Mouse (Mus musculus) 416B (cell line): Measurements from ENCODE around the gene Itgb7.

Experiments
- DNase-seq: peaks from one replicate; pipeline ENCODE4 v3.0.0; 2011; ENCODE audit warnings: low read depth

Gene Itgb7

DNA sequence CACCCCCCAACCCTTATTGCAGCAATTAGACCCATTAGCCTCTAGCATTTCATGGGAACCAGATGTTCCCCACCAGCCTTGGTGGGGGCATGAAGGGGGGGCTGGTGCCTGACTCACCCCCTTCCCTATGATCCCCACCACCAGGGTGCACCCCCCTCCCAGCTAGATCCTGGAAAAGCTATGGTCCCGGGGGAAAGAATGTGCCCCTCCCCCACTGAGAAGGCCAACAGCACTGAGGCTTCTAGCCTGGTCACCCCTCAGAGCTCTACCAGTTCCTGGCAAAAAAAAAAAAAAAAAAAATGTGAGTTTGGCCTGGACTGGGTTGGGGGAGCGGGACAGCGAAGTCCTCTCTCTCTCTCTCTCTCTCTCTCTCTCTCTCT is 17.1 kb upstream of the Itgb7 start:
- DNase-seq = no peak

DNA sequence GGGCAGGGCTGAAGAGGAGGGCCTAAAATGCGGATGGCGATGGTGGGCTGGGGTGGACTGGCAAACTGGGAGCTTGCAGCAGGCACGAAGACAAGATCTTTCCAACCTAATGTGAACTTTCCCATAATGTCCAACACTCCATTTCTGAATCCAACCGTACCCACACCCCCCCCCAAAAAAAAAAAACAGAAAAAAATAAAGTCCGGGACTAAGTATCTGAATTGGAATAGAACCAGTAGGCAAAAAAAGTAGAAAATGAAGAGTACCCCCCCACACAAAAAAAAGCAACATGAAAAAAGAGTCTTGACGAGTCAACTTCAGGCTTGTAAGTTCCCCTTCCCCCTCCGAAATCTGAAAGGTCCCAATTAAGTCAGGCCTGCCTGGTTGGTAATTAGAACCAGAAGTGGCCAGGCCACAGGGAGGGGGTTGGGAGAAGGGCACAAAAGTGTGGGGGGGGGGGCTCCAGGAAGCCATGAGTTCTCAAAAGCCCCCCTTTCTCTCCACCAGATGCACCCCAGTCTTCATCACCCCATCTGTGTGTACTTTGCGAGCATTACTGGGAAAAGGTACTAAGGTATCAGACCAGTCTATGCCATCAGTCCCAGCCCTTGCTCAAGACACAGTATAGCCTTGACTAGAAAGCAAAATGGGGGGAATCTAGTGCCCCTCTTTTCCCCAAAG is 16.5 kb upstream of the Itgb7 start:
- DNase-seq = peak; percentile 29

DNA sequence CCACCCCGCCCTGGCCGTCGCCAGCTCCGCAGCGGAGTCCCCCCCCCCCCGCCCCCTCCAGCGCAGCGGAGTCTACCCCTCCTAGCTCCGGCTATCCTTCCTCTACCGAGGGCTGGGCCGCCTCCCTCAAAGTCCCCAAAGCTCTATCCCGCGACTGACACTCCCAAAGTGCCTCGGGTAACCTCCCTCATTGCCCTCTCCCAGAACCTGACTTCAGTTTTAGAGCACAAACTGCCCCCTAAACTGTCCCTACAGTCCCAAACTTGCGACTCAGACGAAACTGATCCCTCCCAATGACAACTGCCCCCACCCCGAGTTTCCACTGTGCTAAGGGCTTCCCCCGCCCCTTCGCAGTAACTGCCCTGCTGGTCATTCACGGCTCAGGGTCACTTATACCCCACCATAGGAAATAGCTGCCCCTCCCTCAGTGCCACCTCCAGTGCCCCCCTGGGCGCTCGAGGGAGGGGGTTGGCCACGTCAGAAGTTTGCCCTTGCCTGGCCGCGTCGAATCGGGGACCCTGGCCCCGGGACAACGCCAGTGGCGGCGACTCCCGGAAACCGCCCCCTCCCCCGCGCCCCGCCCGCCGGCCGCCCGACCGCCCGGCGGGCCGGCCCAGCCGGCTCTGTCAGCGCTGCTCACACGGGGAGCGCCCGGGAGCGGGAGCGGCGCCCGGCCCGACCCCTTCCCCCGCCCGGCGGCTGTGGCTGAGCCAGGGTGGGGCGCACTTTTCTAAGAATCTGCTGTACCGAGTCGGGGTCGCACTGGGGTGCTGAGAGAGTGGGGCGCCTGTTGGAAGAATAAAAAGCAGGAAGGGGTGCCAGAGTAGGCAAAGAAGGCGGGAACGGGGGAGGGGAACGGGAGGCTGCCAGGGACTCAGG is 15.7 kb upstream of the Itgb7 start:
- peak; percentile 89 for DNase-seq

DNA sequence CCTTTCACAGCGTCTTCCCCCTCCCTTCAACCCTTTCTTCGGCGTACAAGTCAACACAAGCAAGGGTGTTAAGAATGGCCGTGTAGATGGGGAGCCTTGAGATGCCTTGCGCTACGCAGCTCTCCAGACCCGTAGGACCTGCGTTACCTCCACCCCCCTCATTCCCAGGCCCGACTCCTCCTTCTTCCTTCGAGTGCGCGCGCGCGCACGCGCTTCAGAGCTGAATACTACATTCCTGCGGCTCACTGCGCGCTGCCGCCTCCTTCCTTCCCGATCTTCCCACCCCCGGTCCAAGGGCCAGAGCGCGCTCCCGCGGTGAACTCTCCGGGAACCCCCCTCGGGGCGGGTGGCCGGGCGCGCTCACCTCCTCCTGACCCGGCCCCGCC is 15.1 kb upstream of the Itgb7 start:
- DNase-seq = peak; percentile 96

DNA sequence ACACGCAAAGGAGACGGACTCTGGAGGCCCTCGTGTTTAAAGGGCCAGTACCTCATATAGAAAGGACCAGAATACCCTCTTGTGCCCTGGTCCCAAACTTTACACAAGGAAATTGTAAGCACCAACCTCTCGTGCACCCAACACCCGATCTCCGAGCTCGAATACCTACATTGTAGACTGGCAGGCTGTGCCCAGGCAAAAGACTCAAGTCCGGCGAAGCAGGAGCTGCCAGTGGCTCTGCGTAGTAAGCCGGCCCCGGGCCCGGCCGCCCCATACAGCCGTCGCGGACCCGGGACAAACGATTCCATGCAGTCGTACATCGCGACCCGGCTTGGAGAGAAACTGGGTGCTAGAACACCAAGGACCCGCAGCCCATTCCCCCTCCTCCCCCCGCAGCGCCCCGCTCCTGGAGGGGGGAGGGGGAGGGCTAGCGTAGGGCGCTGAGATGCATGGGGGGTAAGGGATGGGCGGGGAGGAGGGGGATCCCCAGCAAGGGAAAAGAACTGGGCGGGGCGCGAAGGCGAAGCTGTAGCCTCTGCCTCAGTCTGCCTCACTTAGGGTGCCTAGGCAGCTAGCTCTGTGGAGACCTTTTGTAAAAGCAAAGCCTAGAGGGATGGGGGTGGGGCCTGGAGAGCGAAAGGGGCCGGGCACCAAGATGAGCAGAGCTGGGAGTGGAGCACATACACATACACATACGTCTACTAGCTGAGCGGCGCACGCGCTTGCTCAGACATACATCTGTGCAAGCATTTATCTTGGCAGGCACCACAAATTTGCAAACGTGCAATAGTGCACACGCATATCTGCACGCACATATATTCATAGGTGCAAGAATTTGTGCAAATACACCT is 14.4 kb upstream of the Itgb7 start:
- DNase-seq = peak; percentile 94

DNA sequence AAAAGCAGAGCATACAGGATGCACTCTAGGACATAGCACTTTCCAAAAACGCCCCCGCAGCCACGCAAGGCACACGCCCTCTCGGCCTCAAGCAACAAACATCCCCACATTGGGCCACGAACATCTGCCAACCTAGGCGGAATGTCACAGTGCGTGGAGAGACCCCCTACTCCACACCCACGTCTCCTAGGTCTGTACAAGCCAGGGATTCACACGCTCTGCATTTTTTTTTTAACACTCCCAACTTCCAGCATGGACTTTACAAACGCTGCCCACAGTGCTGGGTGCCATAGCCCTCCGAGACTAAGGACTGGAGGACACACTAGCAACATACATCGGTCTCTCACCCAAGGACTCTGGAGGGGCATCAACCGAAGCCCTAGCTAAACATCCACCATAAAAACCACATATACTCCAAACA is 13.7 kb upstream of the Itgb7 start:
- peak; percentile 13 for DNase-seq

DNA sequence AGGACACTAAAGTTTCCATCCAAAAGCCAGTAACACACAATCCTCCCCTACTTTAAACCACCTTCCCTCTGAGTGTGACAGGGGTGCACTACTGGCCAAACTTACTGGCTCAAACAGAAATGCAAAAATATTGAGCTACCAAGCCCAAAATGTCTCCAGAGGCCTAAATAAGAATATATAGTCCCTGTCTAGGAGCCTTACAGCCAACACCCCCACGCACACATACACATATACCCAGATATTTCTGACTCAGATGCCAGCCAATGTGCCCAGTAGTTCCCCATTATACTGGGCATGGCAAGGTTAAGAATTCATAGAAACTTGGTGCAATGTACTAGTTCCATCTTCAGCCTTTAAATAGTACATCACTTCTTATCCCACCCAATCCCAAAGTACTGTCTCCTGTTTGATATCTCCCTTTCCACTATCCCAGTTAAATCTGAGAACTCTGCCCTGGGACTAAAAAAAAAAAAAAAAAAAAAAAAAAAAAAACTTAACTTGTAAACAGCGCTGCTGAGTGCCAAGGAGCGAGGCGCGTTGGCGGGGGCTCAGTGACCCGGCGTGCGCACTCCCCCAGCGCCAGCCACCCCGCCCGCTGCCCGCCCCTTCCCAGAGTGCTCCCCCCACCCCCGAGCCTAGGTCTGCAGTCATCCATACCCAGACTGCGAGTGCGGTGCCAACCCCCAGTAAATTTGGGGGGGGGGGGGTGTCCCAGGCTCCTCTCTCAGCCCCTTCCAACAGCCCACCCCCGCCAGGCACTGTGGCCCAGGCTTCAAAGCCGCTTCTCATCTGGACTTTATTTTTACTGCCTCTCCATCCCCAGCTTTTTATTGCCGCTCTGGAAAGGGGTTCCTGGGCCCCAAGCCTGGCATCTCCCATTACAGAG is 12.8 kb upstream of the Itgb7 start:
- peak; percentile 59 for DNase-seq

DNA sequence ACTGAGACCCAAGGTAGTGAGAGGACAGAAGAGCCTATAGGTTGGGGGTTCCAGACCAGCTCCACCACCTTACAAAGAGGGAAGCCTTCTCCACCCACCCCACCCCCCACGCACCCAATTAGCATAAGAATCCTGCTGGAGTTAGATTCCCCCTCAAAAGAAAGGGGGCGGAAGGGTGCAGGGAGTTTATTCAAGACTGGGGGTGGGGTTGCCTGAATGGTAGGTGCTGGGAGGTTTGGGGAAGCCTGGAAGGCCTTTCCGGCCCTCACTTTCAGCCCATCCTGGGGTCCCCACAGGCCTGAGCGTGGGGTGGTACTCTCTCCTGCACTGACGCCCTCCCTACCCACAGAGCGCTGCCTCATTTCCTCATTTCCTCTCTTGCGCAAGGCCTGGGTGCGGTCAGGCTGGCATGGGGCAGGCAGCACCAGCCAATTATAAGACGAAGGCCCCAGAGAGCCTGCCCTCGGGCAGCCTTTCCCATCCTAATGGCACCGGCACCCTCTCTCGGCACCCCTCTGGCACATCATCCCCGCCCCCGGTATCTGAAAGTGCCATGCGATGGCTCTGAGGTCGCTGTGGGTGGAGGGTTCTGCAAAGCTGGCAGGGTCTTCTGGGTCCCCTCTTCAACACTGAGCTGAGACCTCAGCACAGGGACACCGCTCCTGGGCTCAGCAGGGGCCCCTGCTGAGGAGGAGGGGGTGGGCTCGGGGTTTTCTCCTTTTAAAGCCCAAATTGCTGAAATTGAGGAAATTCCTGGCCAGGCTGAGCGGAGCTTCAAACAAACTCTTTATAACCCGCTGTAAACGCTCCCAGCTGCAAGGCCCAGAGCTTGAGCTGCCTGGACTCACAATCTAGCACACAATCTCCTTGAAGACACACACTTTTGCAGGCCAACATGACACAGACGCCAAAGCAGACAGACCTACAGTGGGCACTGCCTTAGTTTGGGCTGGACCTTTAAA is 11.8 kb upstream of the Itgb7 start:
- DNase-seq = peak; percentile 95

DNA sequence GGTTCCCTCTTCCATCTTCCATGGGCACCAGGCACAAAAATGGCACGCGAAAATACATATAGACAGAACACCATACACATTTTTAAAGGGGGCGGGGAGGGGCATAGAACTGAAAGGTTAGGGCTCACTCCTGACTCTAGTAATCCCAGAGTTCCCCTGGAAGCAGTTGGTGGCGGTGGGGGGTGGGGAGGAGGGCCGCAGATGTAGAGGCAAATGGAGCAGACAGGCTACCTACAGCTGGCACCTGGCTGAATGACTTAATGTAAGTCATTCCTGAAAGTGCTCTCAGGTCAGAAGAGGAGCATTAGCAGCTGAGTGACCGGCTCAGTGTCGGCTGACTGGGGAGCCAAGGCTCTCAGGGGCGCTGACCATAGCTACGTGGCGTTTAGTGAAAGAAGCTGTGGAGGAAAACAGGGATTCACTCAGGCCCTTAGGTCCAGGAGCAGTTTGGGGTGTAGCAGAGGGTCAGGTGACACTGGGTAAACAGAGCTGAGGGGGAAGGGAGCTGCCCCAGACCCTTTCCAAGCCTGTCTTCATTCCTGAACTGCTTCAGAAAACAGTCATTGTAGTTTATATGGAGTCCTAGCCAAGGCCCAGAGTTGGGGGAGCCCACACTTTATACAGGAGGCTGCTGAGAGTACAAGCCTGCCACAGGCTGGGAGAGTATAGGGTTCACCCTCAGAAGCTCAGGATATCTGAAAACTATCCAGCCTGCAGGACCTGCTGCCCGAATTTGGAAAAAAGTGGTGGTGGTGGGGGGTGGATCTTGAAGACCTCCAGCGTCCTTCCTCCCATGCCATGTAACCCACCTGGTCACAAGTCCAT is 10.9 kb upstream of the Itgb7 start:
- DNase-seq = no peak

DNA sequence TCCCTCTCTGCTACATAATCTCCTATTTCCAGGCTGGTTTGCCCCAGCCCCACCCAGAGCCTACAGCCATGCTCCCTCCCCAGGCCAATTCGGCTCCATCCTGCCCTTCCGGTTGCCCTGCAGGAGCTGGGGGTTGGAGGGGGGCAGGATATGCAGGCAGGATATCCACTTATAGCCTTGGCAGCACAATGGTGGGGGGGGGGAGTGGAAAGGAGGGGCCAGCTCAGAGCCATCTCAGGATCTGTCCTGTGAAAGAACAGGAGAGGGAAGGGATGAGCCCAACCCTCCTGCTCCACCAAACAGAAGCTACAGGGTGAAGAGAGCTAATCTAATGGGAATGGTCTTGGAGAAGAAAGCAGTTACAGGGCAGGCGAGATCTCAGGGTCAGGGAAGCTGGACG is 8.9 kb upstream of the Itgb7 start:
- peak; percentile 27 for DNase-seq

DNA sequence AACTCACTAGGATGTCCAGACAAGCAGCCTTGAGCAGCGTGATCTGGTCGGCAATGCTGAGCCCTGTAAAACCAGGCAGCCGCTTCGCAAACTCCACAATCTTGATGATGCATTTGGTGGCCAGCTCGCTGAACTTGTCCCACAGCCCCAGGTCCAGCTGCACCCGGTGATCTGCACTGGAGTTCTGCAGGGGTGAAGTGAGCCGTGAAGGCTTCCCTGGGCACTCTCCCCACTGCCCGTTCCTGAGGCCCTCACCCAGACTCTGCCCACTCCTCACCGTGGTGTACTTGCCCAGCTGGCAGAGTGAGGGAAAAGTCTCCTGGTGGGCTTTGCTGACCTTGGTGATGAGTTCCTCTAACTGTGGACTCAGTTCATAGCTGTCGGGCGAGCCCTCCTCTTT is 8.1 kb upstream of the Itgb7 start:
- no peak for DNase-seq

DNA sequence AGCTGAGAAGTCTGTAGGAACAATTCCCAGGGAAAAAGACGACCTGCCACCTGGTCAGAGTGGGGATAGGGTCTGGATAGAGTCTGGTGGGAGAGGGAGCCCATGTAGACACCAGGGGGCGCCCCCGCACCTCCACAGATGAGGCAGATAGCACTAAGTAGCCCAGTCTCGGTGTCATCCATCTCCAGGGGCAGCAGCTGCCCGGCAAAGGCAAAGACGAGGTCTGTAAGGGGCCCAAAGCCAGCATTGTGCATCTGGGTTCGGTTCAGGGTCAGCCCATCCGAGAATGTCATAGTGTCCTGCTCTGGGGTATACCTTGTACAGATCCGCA is 7.5 kb upstream of the Itgb7 start:
- peak; percentile 82 for DNase-seq

DNA sequence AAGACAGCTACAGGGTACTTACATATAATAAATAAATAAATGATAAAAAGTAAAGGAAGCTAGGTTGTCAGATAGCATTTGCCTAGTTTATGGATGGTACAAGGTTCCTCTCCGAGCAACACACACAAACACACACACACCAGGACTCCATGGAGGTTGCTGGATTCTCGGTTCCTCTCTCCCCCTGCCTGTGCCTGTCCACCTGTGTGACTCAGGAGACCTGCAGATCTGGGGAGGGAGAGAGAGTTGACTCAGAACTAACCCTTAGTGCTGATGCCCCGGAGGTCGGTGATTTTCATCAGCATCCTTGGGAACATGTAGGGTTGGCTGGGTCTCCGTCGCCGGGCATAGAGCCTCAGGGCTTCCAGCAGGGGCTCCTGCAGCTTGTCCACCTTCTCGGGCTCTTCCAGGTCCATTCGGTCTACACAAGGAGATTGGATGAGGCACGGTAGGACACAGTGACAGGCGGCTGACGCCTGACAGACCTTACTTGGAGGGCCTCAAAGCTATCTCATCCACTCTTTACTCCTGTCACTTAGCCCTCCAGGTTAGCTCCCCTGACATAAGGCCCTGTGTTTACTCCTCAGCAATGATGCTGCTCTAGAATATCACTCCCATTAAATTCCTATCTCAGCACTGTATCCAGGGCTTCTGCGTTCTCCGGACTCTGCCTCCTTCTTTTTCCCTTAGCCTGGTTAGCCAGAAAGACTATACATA is 7.0 kb upstream of the Itgb7 start:
- DNase-seq = no peak

DNA sequence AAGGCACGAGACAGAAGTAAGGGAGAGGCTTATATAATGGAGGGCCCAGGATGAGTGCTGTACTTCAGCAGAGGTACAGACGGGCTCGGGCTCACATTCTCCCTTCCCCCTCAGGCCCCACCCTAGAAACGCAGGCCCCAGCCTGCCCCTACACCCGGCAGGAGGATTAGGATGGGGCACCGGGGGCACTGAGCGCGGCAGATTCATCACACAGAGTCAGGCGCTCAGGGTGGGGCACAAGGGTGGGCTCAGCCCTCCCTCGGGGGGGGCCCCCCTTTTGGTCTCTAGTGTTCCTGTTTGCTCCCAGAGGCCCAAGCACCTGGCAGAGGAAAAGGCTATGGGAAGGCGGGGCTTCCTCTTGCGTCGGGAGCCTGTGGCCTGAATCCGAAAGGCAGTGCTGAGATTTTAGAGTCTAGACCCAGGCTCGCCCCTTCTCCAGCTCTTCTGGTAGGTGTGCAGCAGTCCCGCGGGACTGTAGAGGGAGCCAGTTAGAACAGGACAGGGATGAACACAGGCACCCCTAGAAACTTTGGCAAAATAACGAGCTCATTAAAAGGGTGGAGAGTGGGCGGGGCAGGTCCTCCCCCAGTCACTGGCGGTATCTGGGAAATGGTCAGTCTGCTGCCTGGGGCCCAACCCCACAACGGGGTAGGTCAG is 3.8 kb upstream of the Itgb7 start:
- DNase-seq = no peak

DNA sequence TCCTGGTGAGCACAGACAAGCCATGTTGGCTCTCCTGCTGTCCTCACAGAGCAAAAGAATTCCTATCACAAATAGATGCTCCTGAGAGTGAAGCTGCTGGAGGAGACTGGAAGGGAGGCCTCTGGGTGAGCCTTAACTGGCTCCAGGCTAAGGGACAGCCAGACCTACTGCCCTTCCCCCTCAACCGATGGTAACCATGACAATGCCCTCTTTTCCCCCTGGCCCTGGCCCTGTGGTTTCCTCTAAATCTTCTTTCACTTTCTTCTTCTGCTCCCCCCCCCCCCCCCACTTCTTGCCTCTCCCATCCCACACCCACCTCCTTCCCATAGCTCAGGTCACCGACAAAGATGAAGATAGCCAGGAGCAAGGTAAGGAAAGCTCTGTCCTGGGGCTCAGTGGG is 2.2 kb upstream of the Itgb7 start:
- peak; percentile 73 for DNase-seq

DNA sequence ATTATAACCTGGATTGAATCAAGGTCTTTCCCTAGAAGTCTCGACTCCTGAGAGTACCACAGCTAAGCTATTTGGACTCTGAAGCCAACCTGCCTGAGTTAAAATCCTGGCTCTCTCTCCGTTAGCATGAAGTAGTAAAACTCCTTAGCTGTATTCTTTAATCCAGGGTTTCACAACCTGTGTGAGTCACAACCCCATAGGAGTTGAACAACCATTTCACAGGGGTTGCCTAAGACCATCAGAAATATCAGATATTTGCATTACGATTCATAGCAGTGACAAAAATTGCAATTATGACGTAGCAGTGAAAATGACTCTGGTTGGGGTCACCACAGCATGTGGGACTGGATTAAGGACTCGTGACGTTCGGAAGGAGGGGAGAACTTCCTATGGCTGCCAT is 1.0 kb upstream of the Itgb7 start:
- peak; percentile 82 for DNase-seq

DNA sequence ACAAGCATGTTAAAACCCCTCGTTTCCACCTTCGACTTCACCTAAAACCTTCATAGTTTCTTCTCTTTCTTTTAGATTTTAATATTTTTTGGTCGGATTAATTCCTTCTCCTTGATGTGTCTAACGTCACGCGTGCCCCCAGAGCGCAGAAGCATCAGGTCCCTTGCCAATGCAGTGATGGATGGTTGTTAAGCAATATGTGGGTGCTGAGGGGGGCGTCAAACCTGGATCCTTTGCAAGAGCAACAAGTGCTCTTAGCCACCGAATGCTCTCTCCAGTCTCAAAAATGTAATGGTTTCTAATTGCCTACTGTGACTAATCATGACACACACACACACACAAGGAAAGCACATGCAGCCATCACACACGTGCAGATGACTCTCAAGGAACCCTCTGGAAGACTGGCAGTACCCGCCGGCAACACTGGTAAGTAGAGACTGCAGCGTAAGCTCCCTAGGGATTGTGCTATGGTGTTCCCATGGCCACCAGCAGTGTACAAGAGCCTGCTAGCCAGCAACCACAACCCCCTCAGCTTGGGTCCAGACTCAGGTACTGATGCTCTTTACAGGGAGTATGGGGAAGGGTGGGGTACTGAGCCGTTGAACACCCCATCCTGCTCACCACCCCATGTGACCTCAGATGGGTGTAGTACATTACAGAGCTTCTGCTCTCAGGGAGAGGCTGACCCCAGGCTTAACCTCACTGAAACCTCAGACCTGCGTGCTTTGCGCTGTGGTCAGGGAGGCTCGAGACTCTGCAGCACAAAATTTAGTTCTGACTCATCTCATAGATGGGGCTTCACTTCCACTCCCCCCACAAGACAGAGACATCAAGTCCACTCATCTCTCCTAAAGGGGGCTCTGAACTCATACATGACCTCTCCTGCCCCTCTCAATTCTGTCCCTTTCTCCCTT is 1.1 kb downstream of the Itgb7 start:
- peak; percentile 87 for DNase-seq
